Mouse (Mus musculus) erythroid progenitor cell, adult 5-6 weeks (primary cell): ENCODE results near the gene Nexn. TPM values are rescaled to one million over a fixed set of nuclear protein-coding genes. Genes with fewer than 3 reads are reported as not detected.

Experiments used
- ATAC-seq: replicated peaks from 2 replicates; pipeline ENCODE4 v1.8.0; 2016; ENCODE audit warnings: moderate number of reproducible peaks, mild to moderate bottlenecking, moderate TSS enrichment, inconsistent platforms; ENCODE audit not compliant: poor library complexity, low FRiP score, severe bottlenecking
- total RNA-seq, 2 experiments: library from RNA; stranded (forward) in 1 of 2; stranded (reverse) in 1 of 2; fragments of 150-400 nt in 1 of 2; fragments of 186-747, 209-891 nt in 1 of 2; gene quantifications; 2 replicates each; pipeline versions ENCODE4 v1.2.3 to v1.2.4; 2015 to 2017; ENCODE audit warnings: low replicate concordance in 2 of 2

The Nexn gene
- total RNA-seq (2015; ENCODE audit: low replicate concordance) (not detected in 2 replicates), total RNA-seq (2017; ENCODE audit: low replicate concordance) (not detected in 2 replicates)

GRCm38 (mm10) chr3:152266036-152266421, at the start of gene Nexn:
Nexn (minus strand) TSS chr3:152266350.
- ATAC-seq: no peak

GRCm38 (mm10) chr3:152315613-152316012, 49.5 kb upstream of the Nexn start:
- ATAC-seq: peak; percentile 90

- ATAC-seq: peak; percentile 49; the same call in 1 of the 2 replicates
These were observed 48.5 kb upstream of the Nexn start for GRCm38 (mm10) chr3:152314666-152315065.

DNA sequence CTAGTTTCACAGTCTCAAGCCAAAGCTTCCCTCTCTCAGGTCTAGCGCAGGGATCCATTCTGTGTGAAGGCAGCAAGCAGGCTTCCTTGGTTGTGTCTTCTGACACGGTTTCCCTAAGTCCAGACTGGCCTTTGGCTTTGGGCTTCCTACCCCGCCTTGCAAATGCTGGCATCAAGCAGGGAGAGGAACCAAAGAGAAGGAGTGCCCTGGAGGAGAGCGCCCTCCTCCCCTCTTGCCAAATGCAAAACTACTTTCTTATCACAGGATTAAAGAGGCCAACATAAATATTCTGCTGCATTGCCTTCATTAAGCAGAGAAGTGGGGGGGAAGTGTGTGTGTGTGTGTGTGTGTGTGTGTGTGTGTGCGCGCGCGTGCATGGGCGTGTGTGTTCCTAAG, 43.1 kb upstream of the Nexn start:
- ATAC-seq: no peak

GRCm38 (mm10) chr3:152308485-152309249, 42.5 kb upstream of the Nexn start:
- 0 out of 2 replicates have a peak, but pooled peaks have one; percentile 19 for ATAC-seq

DNA sequence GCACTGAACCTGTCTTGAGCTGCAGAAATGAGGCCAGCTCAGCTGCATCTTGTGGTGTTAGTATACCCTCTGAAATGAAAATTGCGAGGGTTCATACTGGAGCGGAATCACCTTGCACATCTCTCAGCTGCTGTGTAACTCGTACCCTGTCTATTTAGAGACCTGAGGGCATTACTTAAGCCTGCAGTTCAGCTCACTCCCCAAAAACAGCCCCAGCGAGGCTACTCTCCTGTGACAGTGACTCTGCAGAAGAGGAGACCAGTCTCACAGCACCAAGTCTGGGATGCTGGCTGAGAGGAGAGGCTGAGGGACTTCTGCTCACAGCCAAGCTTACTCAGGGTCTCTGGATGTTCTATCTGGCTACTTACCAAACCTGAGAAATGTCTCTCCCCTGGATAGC, 39.8 kb upstream of the Nexn start:
- no peak for ATAC-seq

DNA sequence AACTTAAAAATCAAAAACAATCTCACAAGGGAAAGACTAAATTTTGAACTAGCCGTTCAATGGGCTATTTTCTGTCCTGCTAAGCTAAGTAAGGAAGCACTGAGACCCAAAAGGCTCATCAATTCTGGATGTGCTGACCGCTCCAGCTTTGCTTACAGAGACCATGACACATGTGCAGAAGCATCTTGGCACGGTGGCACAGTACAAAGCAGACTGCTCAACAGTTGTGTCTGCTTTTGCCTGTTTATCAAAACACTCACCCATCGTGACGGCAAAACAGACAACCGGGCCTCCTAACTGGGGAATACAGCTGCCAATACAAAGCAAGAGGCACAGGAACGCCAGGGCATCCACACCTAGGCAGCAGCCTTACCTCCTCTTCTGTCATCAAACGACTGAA, 38.9 kb upstream of the Nexn start:
- ATAC-seq: no peak

DNA sequence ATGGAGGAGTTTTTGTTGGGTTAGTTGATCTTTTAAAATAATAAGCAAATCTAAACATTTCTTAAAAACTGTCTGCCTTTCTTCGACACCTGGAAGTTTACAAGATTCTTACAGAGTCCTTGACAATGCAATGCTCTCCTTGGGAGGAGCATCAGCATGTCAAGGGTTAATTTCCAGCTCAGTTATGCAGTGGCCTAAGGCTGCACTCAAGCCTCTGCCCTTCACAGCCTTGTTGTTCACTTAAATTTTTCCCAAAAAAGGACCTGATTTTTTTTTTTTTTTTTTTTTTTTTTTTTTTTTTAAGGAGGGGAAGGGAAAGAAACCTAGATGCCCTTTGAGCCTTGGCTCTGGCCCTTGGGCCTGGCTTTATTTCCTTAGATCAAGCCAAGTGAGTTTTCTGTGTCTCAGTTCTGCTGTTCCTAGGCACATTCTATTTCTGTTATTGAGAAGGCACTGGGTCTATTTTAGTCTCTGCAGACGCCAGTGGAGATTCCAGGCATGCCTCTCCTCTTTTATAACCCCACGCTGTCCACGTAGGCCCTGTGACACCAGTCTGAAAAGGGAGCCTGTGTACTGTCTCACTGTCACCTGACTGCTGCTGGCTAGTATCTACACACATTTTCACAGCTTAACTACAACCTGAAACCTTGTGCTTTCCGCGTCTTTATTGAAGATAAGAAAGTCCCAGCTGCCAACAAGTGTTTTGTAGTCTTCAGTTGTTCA, 38.1 kb upstream of the Nexn start:
- ATAC-seq: no peak

- ATAC-seq: no peak
These were observed 36.8 kb upstream of the Nexn start for GRCm38 (mm10) chr3:152302991-152303390.

GRCm38 (mm10) chr3:152300376-152301337, 34.5 kb upstream of the Nexn start:
- ATAC-seq: no peak

- no peak for ATAC-seq
These were observed 29.7 kb upstream of the Nexn start for GRCm38 (mm10) chr3:152295896-152296295.

DNA sequence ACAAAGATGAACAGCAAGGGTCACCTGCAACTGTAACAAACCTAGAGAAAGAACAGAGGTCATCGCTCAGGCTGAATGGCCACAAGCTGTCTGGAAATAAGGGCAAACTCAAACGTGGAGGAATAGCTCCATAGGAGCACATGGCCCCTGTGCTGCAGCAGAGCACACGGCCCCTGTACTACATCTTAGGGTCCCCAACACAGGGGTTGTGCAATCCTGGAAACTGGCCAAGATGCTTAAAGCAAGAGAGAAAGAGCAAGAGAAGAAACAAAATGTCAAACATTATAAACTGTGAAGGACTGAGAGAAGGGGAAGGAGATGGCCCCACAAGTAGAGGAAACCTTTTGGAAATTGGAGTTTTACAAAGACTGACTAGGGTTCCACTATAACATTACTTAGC, 28.2 kb upstream of the Nexn start:
- ATAC-seq: no peak

GRCm38 (mm10) chr3:152293530-152294181, 27.5 kb upstream of the Nexn start:
- ATAC-seq: no peak

GRCm38 (mm10) chr3:152291895-152292294, 25.7 kb upstream of the Nexn start:
- no peak for ATAC-seq

- ATAC-seq: no peak
These were observed 24.1 kb upstream of the Nexn start for GRCm38 (mm10) chr3:152290175-152290798.

GRCm38 (mm10) chr3:152288740-152289139, 22.6 kb upstream of the Nexn start:
- ATAC-seq: no peak

GRCm38 (mm10) chr3:152288276-152288675, 22.1 kb upstream of the Nexn start:
- ATAC-seq: no peak

DNA sequence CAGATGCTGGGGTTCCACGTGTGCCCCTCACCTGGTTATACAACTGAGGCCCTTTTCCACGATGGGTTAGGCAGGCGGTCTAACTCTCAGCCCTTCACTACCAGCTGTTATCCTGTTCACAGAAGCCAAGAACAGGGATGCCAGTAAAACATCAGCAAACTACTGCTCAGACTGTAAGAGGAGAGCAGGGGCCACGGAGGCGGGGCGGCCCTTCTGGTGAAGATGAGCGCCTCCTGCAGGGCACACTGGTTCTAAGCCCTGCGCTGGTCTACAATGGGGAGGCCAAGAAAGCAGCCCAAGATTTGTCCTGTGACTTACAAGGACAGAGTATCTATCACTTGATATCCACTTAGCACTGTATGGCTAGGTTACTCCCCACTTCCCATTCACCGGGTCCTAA, 21.7 kb upstream of the Nexn start:
- ATAC-seq: no peak

DNA sequence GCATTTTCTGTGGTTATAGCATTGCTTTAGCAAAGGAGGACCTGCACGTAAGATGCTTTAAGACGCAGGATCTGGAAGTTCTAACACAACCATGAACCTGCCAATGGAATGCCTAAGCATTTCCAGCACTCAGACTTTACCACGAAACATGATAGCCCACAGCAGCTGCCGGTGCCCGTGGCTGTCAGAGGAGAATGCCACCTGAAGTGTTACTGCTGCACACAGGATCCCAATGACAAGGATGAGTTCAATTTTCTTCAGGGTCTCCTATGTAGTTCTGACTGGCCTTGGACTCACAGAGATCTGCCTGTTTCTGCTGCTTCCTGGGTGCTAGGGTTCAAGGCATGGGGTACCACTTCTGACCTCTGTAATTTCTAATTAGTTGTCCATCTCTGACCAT, 18.6 kb upstream of the Nexn start:
- ATAC-seq: no peak
